Mouse (Mus musculus) heart, adult 8-10 months (tissue): ENCODE measurements at regions not wholly inside any gene's neighbourhood (a gene's known extent, or its start where the extent isn't known, plus 50 kb on each side); places are given as distances from the start of the nearest gene placed in this dataset.
"Not testable (repeated sequence)": the region's sequence is repeated elsewhere in the genome, so short reads cannot be mapped to it uniquely, and the experiment has no call there.

ENCODE experiments used
- DNase-seq: peaks from one replicate; pipeline ENCODE4 v3.0.0; 2022; ENCODE audit warnings: low spot score

DNA sequence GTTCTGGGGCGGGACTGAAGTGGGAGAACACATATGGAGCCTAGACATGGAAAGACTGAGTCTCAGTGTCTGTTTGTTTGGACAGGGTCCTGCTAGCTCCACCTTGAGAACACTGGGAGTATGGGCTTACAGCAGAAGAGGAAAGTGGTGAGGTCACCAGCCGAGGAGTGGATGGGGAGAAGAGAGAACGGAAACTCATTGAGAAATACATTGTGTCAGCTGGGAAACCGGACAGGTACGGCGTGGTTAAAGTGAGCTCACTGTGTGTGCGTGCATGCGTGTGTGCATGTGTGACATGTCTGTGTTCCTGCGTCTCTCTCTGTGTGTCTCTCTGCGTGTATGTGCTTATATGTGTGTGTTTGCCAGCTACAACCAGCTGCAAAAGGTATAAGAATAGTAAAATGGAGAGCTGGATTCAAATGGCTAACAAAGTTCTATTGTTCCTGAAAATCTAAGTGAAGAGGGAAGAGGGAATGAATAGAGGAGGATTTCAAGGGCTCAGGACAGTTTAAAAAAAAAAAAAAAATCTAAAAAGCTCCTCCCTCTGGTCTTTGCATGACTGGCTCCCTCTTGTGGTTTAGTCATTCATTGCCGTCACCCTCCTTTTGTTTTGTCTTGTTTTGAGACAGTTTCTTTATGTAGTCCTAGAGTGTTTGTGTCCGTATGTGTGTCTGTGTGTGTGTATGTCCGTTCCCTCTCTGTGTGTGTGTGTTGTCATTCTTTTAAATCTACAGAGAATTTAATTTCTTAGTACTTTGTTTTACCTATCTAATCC, 52.0 kb upstream of the Ak4 start:
- DNase-seq: peak; percentile 76

DNA sequence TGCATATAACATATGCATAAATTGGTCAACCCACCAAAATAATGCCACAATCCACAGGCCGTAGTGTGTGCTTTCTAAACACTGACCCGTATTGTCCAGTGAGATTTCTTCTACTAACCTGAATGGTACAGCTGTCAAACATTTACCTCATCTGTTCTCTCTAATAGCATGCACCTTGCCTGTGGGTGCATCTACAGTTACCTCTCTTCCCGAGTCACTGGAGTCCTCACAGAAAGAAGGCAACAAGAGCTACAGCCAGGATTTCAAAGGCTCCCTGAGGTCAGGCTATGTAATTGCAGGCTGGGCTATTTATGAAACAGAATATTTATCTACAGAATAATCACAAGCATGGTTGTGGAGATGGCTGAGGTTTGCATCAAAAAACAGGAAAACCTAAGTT, 53.8 kb upstream of the Ak4 start:
- no peak for DNase-seq

DNA sequence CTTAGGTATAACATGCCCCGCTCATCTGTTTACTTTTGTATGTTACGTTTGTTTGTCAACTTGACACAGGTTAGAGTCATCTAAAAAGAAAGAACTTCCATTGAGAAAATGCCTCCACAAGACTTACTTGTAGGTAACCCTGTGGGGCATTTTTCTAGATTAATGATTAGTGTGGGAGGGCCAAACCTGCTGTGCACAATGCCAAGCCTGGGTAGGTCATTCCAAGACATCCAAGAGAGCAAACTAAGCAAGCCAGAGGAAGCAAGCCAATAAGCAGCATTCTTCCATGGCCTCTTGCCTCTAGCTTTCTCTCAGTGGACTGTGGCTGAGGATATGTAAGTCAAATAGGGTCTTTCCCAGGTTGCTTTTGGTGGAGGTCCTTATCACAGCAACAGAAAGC, 54.4 kb upstream of the Ak4 start:
- DNase-seq: no peak

DNA sequence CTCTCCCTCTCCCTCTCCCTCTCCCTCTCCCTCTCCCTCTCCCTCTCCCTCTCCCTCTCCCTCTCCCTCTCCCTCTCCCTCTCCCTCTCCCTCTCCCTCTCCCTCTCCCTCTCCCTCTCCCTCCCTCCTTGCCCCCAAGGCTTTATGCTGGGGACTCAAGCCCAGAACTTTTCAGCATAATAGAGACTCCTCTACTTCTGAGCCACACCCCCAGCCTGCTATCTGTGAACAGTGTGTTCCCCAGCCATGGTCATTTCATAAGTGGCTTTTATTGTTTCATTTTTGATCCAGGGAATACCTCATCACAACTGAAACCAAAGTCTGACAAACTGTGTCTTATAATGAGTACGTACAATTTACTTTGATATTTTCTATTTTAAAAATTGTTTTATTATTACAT, 55.8 kb upstream of the Ak4 start:
- not testable (repeated sequence) for DNase-seq

DNA sequence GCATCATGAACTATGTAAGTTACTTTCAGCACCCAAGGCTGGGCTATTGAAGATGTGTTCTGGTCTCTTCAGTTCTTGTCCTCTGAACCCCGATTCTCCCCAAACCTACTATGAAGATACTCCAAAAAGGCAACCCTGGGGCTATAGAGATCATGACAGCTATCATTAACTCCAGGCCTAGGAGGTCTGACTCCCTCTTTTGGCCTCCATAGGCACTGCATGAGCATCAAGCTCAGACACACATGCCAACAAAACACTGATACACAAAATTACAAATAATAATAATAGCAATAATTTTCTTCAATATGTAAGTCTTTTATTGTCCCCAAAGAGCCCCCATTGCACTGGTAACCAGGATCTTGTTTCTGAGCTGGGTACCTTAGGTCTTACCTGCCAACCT, 57.3 kb upstream of the Ak4 start:
- DNase-seq: no peak

DNA sequence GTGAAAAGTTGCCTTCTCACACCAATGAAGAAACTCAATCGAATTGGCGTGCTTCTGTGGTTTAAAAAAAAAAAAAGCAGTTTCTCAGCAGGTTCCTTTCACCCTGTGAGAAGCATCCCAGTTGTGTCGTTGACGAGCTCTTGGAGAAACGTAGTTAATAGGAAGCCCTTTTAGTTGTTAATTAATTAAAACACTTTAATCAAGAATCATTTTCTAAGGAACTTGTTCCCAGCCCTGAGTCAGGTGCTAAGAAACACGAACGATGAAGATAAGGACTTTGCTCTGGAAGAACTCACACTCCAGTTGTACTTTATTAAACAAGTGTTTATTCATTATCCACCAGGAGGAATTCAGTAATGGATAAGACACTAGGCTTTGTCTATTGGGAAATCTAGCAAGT, 58.8 kb upstream of the Ak4 start:
- DNase-seq: no peak

DNA sequence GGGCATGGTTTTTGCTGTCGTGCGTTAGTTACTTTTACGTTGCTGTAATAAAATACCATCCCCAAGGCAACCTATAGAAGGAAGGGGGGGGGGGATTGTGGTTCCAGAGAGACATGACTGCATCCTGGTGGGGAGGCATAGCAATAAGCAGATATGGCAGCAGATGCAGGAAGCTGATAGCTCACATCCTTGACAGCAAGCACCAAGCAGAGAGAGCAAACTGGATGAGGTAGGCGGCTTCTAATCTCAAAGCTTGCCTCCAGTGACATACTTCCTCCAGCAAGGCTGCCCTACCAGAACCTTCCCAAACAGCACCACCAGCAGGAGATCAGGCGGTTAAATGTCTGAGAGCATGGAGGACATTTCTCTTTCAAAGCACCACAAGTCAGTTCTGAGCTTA, 60.0 kb upstream of the Ak4 start:
- no peak for DNase-seq

DNA sequence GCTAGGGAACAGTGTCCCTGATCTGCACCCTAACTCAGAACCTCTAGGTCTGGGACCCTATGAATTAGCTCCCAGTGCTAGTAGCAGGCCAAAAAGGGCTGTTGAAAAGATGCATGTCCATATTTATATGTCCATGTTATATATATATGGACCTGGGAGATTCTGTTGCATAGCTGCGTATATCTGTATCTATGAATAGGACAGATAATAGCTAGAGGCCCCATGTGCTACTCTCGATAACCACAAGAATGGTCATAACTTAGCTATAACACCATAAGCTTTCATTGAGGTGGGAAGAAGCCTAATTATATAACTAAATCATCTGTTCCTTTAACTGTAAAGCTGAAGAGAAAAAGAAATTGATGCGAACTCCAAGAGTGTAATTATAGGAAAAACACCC, 60.6 kb upstream of the Ak4 start:
- no peak for DNase-seq

DNA sequence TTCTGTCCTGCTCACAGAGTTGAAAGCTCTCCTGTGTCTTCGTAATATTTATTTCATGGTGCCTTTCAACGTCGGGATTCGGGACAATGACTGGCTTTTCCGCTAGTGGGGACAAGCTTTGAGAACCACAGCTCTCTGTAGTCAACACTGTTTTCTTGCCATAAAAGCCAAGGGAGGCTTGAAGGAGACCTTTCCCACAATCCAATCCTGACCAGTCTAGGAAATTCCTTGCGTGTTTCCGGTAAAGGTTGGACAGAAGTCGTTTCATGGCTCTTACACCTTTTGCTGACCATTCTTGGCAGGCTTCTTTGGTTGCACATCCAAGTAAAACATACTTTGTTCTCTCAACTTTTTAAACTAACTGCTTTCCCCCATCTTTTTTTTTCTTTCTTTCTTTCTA, 61.2 kb upstream of the Ak4 start:
- DNase-seq: peak; percentile 47

DNA sequence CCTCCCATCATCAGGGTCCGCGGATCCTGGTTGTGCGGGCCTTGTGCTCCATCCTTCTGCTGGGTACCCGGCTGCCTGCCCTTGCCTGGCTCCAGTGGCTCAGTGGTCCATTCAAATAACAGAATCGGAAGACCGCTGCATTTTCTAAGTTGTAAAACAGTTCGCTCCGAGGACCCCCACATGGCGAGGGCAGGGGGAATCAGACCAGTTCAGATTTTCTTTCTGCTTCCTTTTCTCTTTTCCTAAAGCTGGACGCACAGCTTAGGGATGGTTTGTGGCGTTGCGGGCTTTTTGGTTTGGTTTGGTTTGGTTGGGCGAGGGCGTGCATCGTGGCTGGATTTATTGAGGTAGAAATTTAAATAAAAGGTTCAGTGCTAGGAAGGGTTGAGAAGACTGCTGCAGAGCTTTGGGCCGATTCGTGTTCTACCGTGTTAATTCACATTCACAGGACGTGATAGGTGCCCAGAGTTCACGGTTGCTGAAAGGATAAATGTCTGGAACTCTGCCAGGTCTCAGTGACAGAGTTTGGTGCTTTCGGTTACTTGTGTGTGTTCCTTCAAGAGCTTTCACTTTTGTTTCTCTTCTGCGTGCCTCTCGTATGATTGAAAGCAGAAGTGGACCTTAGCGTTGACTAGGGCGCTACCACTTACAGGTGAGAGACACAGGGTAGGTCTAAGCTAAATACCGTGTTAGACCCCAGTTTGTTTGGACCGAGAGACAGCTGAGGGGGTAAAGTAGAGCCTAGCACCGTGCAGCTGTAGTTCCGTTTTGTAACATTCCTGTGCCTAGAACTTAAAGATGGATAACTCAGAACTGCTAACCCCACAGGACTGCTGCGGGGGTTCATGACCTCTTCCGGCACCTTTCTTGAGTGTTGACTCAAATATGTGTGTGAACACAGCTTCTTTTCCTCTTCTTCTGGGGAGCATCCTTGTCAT, 61.9 kb upstream of the Ak4 start:
- peak; percentile 81 for DNase-seq

DNA sequence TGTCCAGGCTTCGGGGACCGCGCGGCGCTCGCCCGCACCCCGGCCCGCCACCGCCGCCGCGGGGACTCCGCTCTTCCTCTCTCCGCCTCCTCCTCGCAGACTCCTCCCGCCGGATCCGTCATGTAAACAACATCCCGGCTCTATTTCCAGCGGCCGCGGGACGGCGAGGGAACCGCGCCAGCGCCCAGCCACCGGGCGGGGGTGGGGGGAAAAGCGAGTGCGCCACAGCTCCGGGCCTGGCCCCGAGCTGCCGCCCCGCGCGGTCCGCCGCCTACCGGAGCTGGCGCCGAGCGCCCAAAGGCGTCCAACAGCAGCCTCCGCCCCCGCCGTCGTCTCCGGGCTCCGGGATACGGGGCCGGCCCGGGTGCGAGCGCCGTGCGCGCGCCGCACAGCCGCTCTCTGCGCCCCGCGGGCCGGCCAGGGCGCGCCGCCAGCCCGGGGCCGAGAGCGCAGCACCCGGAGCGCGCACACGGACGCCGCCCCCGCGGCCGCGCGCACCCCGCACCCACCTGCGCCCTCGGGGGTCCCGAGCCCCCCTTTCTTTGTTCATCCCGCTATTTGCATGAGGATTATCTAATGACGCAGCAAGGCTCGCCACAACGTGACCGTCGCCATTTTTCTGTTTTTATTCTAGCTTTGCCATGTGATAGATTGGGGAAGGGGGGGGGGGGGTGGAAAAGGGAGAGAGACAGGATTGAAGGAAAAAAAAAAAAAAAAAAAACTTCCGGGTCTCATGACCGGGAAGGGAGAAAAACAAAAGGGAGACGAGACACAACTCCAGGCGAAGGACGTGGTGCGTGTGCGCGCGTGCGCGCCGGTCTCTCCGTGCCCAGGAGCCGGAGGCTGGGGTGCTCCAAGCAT, 62.8 kb upstream of the Ak4 start:
- peak; percentile 91 for DNase-seq

DNA sequence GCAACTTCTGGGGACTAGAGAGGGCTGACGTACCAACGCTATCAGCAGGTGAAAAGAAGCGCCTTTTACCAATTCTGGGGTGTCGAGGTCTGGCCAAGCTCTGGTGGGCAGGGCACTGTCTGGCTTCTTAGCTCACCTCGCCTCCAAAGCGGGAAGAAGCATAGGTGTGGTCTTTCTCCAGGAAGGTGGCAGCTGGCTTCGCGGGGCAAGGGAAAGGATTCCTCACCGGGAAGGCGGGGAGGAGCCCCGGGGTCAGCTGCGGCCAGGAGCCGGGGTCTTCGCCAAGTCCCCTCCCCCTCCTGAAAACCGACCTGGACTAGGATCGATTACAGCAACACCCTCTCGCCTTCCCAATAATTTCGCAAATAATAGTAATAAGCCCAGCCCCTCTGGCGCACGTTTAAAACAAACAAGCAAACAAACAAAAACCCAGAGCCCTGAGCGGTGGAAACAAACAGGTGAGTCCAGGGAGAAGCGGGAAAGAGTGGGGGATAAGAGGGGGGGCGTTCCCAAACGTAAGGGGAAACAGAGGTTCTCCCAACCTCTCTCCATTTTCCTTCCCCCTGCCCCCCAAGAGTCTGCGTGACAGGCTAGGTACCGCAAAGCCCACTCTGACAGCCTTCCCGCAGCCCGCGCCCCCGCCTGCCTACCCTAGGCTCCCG, 63.5 kb upstream of the Ak4 start:
- peak; percentile 48 for DNase-seq

DNA sequence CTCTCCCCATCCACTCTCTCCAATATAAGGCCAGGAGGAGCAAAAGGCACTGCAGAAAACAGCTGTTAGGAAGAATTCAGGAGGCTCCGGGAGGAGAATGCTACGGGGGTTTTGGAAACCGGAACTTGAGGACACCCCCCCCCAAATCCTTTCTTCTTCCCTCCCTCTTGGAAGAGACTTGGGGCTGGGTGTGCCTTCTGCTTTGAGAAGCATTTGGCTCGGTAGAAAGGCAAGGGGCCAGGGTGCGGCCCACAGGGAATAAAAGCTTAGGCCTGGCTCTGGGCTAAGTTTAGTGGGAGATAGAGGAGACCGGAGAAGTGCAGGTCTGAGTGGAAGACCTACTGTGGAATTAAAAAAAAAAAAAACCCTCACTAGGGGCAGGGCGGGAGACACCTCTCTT, 64.1 kb upstream of the Ak4 start:
- peak; percentile 82 for DNase-seq

DNA sequence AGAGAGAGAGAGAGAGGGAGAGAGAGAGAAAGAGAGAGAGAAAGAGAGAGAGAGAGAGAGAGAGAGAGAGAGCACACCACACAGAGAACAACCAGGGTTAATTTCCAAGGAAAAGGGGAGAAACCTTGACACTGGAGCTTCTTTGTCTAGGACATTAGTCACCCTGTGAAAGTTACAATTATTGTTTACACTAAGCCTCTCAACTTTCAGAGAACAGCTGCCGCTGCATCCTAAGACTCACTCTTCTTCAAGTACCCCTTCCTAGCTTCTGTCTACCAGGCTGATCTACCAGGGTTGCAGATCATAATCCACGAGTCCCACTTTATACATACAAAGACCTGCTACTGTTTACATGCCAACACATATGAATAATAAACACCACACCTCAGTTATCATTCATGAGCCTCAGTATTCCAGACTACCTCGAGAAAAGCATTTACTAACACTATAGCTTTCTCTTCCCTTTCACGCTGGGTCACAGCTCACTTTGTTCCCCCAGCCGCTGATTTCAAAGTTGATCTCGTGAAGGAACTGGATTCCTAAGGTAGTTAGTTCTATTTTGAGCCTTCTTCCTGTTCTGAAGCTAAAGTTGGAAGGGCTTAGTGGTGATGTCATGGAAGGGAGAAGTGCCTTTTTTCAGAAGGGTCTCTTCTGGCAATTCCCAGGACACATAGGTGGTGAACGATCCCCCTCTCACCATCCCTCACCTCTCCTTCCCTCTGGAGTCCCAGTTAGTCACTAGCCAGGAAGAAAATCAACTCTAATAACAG, 64.8 kb upstream of the Ak4 start:
- peak; percentile 43 for DNase-seq

DNA sequence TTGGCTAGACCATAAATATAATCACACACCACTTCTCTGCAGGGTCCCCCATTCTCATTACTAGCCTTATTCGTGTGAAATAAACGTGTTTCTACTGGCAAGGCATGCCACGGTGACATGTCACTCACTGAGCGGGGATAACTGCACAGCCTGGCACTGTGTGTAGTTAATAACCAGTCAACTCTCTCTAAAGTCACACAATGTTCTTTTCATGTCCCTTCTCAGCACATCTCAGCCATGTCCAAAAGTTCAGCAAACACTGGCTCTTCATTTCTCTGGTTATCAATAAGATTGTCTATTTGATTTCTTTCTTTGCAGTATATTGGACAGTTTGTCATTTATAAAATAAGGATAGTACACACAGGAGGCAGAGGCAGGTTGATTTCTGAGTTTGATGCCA, 66.9 kb upstream of the Ak4 start:
- DNase-seq: no peak

DNA sequence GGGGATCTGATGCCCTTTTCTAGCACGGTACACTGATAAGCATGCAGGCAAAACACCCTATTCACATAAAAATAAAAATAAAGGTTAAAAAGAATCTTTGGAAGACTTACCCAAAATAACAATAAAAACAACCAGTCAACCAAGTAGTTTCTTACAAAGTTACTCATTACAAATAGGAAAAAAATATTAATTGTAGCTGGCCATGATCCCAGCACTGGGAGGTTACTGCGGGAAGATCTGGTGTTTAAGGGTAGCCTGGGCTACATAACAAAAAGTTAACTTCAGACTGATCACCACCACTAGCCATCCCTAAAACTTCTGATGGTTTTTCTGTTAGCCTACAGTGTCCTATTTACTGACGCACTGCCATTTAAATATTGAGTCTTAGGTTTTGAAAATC, 67.4 kb upstream of the Ak4 start:
- no peak for DNase-seq

DNA sequence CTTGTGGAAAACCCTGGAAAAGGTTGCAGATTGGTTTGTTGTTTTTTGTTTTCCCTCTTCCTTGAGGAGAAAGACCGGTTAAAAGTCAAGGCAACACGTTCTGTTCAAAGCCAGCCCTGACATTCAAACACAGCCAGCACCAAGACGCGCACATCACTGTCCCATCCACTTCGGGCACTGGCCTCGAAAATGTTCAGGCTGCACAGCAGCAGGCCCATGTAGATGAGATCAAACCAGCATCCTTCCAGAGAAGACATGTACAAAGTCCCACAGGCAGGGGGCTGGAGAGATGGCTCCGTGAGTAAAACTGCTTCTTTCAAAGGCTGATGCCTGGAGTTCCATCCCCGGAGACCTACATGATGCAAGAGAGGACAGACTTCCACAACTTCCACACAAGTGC, 68.4 kb upstream of the Ak4 start:
- DNase-seq: no peak

DNA sequence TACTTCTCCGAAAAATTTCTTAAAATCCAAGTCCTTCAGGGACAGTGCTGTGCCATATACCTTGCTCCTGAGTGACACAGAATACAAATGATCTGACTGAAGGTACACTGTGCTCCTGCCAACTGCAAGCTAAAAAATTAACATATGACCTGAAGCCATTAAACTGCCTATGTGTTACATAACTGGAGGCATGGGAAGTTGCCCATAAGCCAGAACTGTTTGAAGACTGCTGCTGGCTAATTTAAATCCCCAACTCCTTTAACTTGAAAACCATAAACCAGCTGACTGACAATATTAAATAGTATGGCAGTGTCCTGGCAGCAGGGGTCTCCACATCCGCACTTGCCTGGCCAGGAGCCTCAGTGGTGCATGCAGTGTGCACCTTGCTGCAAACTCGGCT, 68.9 kb upstream of the Ak4 start:
- no peak for DNase-seq

DNA sequence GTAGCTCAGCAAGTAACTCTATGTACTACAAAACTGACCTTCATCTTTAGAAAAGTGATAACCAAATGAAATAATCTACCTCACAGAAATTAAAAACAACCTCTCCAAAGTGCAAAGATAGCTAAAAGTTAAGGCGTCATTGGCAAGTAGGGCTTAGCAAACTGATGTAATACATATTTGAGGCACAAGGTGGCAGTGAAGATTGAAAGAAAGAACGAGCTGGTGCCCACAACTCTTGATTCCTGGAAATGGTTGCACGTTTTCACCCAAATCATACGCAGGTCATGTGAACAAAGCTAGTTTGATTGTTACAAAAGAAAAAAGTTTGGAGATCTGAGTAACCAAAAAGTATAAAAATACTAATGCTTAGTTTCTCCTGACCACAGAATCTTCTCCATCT, 69.7 kb upstream of the Ak4 start:
- peak; percentile 77 for DNase-seq

DNA sequence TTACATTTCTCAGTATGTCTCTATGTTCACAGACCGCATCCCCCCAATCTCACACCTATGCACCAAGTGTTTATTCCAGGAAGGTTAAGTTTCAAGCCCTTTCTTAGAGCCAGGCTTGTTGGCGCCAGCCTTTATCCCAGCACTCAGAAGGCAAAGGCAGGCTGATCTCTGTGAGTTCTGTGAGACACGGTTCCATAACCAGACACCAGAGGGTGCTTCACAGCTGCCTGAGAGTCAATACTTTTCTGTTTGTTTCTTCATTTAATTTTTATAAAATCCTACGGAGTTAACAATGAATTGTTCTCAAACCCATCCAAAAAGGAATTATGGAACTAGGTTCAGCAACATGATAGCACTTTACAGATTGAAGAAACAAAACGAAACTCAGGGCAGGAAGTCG, 71.8 kb upstream of the Ak4 start:
- DNase-seq: no peak
